Mouse (Mus musculus) megakaryocyte, embryonic 14.5 days (primary cell): ENCODE measurements around the gene Ctsd. TPM values are rescaled to one million over a fixed set of nuclear protein-coding genes. Genes with fewer than 3 reads are reported as not detected.

Experiments
- H3K27me3 ChIP-seq: replicated peaks from 2 replicates; pipeline ENCODE3; 2012; ENCODE audit warnings: inconsistent platforms
- H3K36me3 ChIP-seq: replicated peaks from 2 replicates; pipeline ENCODE3; 2012; ENCODE audit warnings: low read length, inconsistent platforms, mixed read lengths
- H3K4me1 ChIP-seq: 2 replicates; pipeline ENCODE4 v1.6.1; 2012; ENCODE audit warnings: inconsistent platforms
- H3K4me3 ChIP-seq: replicated peaks from 2 replicates; pipeline ENCODE3; 2012; ENCODE audit warnings: moderate library complexity, mild to moderate bottlenecking, inconsistent platforms
- H3K9me3 ChIP-seq: 2 replicates; pipeline ENCODE4 v1.6.1; 2012; ENCODE audit warnings: inconsistent platforms
- FLI1 ChIP-seq: IDR thresholded peaks from 2 replicates; pipeline ENCODE4 v1.6.1; 2012; ENCODE audit warnings: low read length, inconsistent platforms, mixed read lengths
- GATA1 ChIP-seq: IDR thresholded peaks from 3 replicates; pipeline ENCODE4 v1.6.1; 2012; ENCODE audit warnings: mixed read lengths, low read length, inconsistent platforms, borderline replicate concordance
- polyA plus RNA-seq: library from polyadenylated mRNA; stranded (reverse); fragments of >175 nt; gene quantifications from 2 replicates; pipeline ENCODE4 v1.2.3, GENCODE M21; 2012; ENCODE audit warnings: low replicate concordance; ENCODE audit not compliant: insufficient read depth

Gene Ctsd
- polyA plus RNA-seq, 1 experiment = 816 TPM

DNA sequence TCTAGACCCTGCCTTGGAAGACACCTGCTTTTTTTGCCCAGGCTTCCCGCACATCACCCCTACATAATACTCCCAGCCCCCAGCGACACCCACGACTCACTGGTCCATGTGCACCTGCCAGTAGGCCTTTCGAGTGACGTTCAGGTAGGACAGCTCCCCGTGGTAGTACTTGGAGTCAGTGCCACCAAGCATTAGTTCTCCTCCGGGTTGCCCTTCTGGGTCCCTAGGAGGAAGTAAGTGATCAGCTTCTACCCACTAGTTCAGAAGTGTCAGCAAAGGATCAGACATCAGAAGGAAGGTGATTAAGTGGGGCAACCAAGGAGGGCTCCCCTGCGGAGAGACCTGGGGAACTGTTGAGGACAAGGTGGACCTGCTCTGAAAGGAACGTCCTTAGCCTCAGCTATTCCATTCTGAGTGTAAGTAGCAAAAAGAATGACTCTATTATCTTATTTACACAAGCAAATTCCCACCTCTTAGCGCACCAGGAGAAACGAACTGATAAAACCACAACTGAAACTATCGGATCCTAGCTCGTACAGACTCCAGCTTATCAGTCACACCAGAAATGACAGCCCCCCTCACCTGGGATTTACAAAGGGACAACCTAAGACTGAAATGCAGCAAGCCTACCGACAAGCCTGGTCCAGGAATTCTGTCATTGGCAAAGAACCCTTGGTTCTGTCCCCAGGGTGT is 10.5 kb downstream of the Ctsd start:
- TF ChIP-seq GATA1 = no peak
- no peak for TF ChIP-seq FLI1
- H3K4me1 ChIP-seq = peaks cover 94% of the 10 kb centered on the region
- peaks cover 4% of the 10 kb centered on the region for H3K27me3 ChIP-seq
- H3K4me3 ChIP-seq = no peak overlapping the region
- no peaks in the 10 kb centered on the region for H3K9me3 ChIP-seq
- peaks cover 86% of the 10 kb centered on the region for H3K36me3 ChIP-seq

DNA sequence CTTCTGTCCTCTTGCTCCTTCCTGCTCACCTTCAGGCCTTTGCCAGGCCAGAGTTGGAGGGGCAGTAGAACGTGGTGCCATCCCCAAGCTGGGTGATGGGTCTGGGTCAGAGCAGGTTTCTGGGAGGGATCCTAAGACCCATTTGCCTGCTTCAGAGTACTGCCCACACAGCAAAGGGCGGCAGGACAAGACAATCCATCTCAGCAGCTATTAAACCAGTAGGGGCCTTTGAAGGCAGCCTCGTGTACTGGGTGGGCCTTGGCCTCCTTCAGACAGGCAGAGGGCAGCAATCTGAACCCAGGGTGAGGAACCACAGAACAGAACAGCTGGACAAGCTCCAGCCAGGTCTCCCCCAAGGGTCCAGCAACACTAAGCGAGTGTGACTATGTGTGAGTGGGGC is 11.7 kb downstream of the Ctsd start:
- Histone ChIP-seq H3K9me3 (no peaks in the 10 kb centered on the region), H3K36me3 (peaks cover 73% of the 10 kb centered on the region), H3K4me1 (peaks cover 94% of the 10 kb centered on the region), H3K27me3 (peaks cover 17% of the 10 kb centered on the region), H3K4me3 (no peak overlapping the region)
- no peak for TF ChIP-seq GATA1
- no peak for TF ChIP-seq FLI1

DNA sequence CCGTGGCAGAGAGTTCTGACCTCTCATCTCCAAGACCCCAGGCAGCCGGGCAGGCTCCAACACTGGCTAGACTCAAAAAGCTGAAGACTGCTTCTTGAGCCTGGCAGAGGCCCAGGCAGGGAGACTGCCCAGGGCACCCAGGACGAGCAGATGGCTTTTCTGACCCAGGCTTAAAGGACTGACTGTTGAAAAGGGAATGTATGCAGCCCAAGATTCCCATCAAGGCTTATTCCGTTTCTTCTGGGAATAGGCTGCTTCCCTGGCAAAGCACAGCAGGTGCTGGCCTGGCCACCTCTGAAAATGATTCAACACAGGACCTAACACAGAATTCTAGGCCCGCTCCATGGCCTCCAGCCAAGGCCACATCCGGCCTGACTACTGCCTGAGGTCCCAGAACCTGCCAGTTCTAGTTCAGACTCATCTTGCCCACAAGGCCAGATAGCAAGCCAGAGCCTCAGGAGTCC is 12.5 kb downstream of the Ctsd start:
- peaks cover 65% of the 10 kb centered on the region for H3K36me3 ChIP-seq
- no peaks in the 10 kb centered on the region for H3K9me3 ChIP-seq
- TF ChIP-seq GATA1 = no peak
- no peak for TF ChIP-seq FLI1

DNA sequence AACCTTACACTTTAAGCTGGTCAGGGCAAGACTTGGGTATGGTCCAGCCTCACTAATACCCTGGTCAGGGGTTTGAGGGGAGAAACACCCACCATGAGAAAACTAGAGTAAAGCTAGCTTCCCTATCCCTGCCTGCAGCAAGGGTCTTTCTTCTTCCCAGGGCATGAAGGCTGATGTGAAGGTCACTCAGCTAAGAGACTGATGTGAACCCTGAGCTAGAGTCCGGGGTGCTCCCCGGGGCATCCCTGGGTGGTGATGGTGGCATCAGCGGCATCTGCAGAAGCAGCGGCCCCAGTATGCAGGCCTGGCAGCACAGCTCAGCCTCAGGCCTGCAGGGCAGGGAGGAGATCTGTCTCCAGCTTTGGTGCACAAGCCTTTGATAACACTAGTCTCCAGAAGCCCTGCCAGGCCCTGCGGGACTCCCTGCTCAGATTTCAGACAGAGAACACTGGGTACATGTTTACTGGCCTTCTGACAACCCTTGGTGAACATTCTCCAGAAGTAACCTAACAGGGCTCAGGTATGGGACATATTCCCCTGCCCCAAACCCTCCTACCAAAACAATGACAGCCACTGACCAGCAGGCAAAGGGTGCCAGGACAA is 13.3 kb downstream of the Ctsd start:
- Histone ChIP-seq H3K9me3 (no peaks in the 10 kb centered on the region), H3K36me3 (peaks cover 57% of the 10 kb centered on the region), H3K4me3 (no peak overlapping the region), H3K27me3 (peaks cover 32% of the 10 kb centered on the region), H3K4me1 (peaks cover 94% of the 10 kb centered on the region)
- no peak for TF ChIP-seq FLI1
- no peak for TF ChIP-seq GATA1

More for the DNA sequence above, 12.5 kb downstream of the Ctsd start:
- Histone ChIP-seq H3K4me1 (peaks cover 94% of the 10 kb centered on the region), H3K27me3 (peaks cover 24% of the 10 kb centered on the region), H3K4me3 (no peak overlapping the region)

- H3K4me1 ChIP-seq = peaks cover 94% of the 10 kb centered on the region
- peaks cover 38% of the 10 kb centered on the region for H3K27me3 ChIP-seq
- H3K9me3 ChIP-seq = no peaks in the 10 kb centered on the region
- peak within 1 kb of the TSS; percentile 90 for H3K4me3 ChIP-seq
- TF ChIP-seq GATA1 (no peak), FLI1 (no peak)
- peaks cover 50% of the 10 kb centered on the region for H3K36me3 ChIP-seq
These were observed 14.0 kb downstream of the Ctsd start, which contains the start of gene Ifitm10 for GRCm38 (mm10) chr7:142373641-142374412. Ifitm10 (minus strand) TSS chr7:142373753.

GRCm38 (mm10) chr7:142373039-142373438 is 14.8 kb downstream of the Ctsd start:
- H3K9me3 ChIP-seq = no peaks in the 10 kb centered on the region
- H3K27me3 ChIP-seq = peaks cover 46% of the 10 kb centered on the region
- H3K4me1 ChIP-seq = peaks cover 93% of the 10 kb centered on the region
- peaks cover 42% of the 10 kb centered on the region for H3K36me3 ChIP-seq
- TF ChIP-seq GATA1 = no peak
- H3K4me3 ChIP-seq = no peak overlapping the region

DNA sequence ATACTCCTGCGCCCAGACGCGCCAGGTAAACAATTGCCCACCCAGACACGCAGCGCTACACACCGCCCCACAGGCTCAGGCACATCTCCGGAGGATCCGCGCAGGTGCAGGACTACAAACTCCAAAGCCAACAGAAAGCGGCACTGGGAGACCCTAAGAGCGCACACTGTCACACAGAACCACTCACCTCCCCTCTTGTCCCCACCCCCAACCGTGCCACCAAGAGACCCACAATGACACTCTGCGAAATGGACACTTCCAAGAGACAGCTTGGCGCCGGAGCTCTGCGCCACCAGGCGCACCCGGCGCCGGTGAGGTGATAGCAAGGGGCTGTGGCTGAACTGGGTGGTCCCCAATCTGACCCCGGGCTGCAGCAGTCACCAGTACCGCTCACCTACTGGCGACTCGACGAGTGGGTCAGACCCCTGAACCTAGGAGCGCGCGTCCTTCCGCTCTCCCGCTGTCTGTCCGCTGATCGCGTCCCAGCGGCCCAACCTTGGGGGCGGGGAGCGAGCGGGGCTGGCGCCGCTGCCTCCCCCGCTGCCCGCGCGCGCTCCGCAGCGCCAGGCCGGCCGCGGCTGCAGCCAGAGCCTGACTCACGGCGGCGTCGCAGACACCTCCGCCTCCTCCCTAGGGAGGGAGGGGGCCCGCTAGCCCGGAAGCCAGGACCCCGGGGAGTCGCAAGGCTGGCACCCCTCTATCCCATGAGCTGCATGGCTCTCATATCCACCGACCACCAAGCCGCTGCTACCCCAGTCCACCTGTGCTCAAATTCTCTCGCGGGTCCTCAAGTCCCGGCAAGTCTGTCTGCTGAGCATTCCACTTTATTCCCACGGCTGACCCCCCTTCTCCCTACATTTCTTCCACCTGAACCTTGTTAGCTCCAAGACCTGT is 15.8 kb downstream of the Ctsd start:
- peaks cover 54% of the 10 kb centered on the region for H3K27me3 ChIP-seq
- peak overlapping the region; percentile 90 for H3K4me3 ChIP-seq
- H3K4me1 ChIP-seq = peaks cover 83% of the 10 kb centered on the region

DNA sequence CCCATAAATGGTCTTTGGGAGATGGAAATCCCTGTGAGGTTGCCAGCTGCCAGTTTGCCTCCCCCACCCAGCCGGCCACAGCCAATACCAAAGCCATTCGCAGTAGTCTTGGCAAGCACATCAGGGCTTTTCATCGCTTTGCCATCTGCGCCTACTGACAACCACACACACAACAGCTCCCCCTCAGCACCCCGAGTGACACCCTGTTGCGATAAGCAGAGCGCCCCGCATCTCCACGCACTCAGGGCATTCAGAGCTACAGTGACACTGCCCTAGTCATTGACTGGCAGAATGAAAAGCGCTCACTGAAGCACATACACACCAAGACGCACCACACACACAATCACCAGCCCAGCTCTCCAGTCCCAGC is 16.5 kb downstream of the Ctsd start:
- Histone ChIP-seq H3K4me1 (peaks cover 76% of the 10 kb centered on the region), H3K36me3 (peaks cover 26% of the 10 kb centered on the region), H3K4me3 (peak overlapping the region; percentile 90), H3K9me3 (no peaks in the 10 kb centered on the region), H3K27me3 (peaks cover 58% of the 10 kb centered on the region)
- TF ChIP-seq FLI1 (no peak), GATA1 (no peak)

More for the DNA sequence above, 15.8 kb downstream of the Ctsd start:
- H3K36me3 ChIP-seq = peaks cover 32% of the 10 kb centered on the region
- TF ChIP-seq GATA1 (no peak), FLI1 (no peak)
- H3K9me3 ChIP-seq = no peaks in the 10 kb centered on the region

DNA sequence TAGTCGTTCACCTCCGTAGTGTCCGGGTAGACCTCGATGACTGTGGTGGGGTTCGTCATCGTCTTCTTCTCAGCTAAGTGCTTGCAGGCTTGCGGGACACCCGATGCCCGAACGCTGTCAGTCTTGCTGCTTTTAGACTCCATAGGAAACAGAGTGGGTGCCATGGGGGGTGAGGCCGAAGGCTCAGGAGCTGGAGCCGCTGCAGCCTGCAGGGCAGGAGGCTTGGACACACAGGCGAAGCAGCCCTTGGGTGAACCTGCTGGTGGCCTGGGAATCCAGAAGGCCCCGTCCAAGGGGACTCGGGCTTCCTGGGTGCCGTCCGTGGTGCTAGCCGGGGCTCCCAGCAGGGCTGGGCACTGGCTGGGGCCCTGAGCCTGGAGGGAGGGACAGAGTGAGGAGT is 16.9 kb downstream of the Ctsd start:
- H3K27me3 ChIP-seq = peaks cover 62% of the 10 kb centered on the region
- TF ChIP-seq FLI1 = no peak
- H3K4me3 ChIP-seq = no peak overlapping the region
- peaks cover 21% of the 10 kb centered on the region for H3K36me3 ChIP-seq
- H3K9me3 ChIP-seq = no peaks in the 10 kb centered on the region
- peaks cover 75% of the 10 kb centered on the region for H3K4me1 ChIP-seq
